Mouse (Mus musculus) cerebellum, adult 2 months (tissue): ENCODE results near the gene Isx.

Source experiments
- CTCF ChIP-seq: fragments of 200-500 bp; IDR thresholded peaks from 2 replicates; pipeline ENCODE4 v1.5.1; 2011; ENCODE audit warnings: low read depth, mild to moderate bottlenecking, control low read depth, low read length, moderate library complexity, borderline replicate concordance; ENCODE audit not compliant: insufficient read depth
- POLR2A ChIP-seq: fragments of 200-500 bp; IDR thresholded peaks from 2 replicates; pipeline ENCODE4 v1.6.1; 2011; ENCODE audit warnings: low read length, control low read depth, borderline replicate concordance; ENCODE audit not compliant: insufficient read depth

DNA sequence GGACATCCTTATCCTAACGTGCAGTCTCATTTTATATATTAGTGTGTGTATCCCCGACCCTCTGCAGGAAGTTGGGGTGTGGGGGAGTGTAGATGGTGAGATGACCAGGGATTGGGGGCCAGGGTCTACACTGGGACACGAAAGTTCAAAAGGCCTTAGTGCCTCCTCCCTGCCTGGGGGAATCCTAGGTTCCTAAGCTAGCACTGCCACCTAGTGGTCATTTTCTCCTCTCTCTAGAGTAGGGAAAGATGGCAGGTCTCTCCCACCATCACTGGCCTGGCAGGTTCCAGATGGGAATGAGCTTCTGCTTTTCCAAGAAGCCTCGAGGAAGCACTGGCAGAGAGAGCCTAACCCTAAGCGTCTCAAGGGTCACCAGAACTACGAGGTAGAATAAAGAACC lies 62.3 kb downstream of the Isx start:
- no peak for TF ChIP-seq POLR2A
- TF ChIP-seq CTCF, result peak; percentile 77
